ENCODE assay signal across 8 mouse cellular contexts in genomic region chr12:25098561-25099312, GRCm38 (mm10). TPM values are rescaled to one million over a fixed set of nuclear protein-coding genes. Genes with fewer than 3 reads are reported as not detected.
DNase-seq lines count a peak whose midpoint lies in the region; ATAC-seq and TF ChIP-seq lines count a peak whose summit lies in the region.

No protein-coding gene starts in this region.

- peak overlapping the region; percentile 75 for H3K4me3 ChIP-seq in E14TG2a.4 (replicated peaks; ENCODE audit: low read length)
- H3K4me3 ChIP-seq in forebrain, embryonic 15.5 days: peak overlapping the region; percentile 85
- H3K4me3 ChIP-seq in layer of hippocampus, adult 2 months: peak overlapping the region; percentile 71
- peak overlapping the region; percentile 57 for H3K4me3 ChIP-seq in lung, adult 2 months (replicated peaks; ENCODE audit: extremely low read depth, low read depth, low read length)
- peak overlapping the region; percentile 50 for H3K4me3 ChIP-seq in olfactory bulb, adult 2 months (ENCODE audit: insufficient read depth, low read depth, low read length)

- H3K36me3 ChIP-seq in E14TG2a.4 (ENCODE audit: insufficient read depth, low read length): no peaks in the 10 kb centered on the region
- H3K36me3 ChIP-seq in forebrain, embryonic 15.5 days: no peaks in the 10 kb centered on the region

- peak overlapping the region; percentile 77 for H3K9ac ChIP-seq in forebrain, embryonic 15.5 days (replicated peaks)

- H3K27ac ChIP-seq in forebrain, embryonic 15.5 days (replicated peaks): peak overlapping the region; percentile 93
- peak overlapping the region; percentile 96 for H3K27ac ChIP-seq in layer of hippocampus, adult 2 months
- peak overlapping the region; percentile 89 for H3K27ac ChIP-seq in olfactory bulb, adult 2 months (ENCODE audit: insufficient read depth, low read depth, low read length)

- TF ChIP-seq POLR2A in lung, adult 2 months (IDR thresholded peaks at IDR 0.05; ENCODE audit: borderline replicate concordance, extremely low read depth, low read depth, low read length): peak; percentile 46; the same call in 1 of the 2 replicates
- peak; percentile 57; the same call in 1 of the 2 replicates for TF ChIP-seq POLR2A in olfactory bulb, adult 2 months (IDR thresholded peaks at IDR 0.05; ENCODE audit: insufficient read depth, low read depth, low read length)

- H3K9me3 ChIP-seq in E14TG2a.4 (ENCODE audit: low read length): no peaks in the 10 kb centered on the region
- no peaks in the 10 kb centered on the region for H3K9me3 ChIP-seq in forebrain, embryonic 15.5 days

- peak; percentile 73 for ATAC-seq in forebrain, embryonic 15.5 days (replicated peaks)

- intact Hi-C loops in heart, postnatal 25 days (cut with DNase I): loop anchor here (10.0 kb wide), 2 partner anchors 766 to 1216 kb away; no protein-coding TSS in a partner anchor

- DNase-seq in c-Kit-positive CD71-positive TER-119-positive erythroid progenitor cells, embryonic 14.5 days (ENCODE audit: low spot score): peak; percentile 14
- DNase-seq in heart, postnatal 25 days (ENCODE audit: low spot score): peak; percentile 93
- DNase-seq in layer of hippocampus, adult 2 months (ENCODE audit: low spot score in 2 of 2): peak; percentile 86 to 89
- peak; percentile 92 for DNase-seq in lung, adult 2 months
- DNase-seq in thymus, postnatal 0 days (ENCODE audit: low spot score): peak; percentile 59

- WGBS in forebrain, embryonic 15.5 days: under 1% methylated on average over 61 of the region's 61 CpGs
- WGBS in lung, adult 2 months: under 1% methylated on average over 61 of the region's 61 CpGs
- WGBS in olfactory bulb, adult 2 months: under 1% methylated on average over 61 of the region's 61 CpGs

- H3K4me1 ChIP-seq in E14TG2a.4 (replicated peaks; ENCODE audit: low read depth, low read length): peaks cover 65% of the 10 kb centered on the region
- peaks cover 43% of the 10 kb centered on the region for H3K4me1 ChIP-seq in forebrain, embryonic 15.5 days
- H3K4me1 ChIP-seq in lung, adult 2 months (ENCODE audit: control insufficient read depth, insufficient read depth, low read length): peaks cover 14% of the 10 kb centered on the region
- peaks cover 34% of the 10 kb centered on the region for H3K4me1 ChIP-seq in olfactory bulb, adult 2 months (ENCODE audit: control insufficient read depth, insufficient read depth, low read length)

- peak overlapping the region; percentile 95 for H3K4me2 ChIP-seq in forebrain, embryonic 15.5 days (replicated peaks)

- peaks cover 46% of the 10 kb centered on the region for H3K27me3 ChIP-seq in E14TG2a.4 (ENCODE audit: insufficient read depth, low read length)
- no peaks in the 10 kb centered on the region for H3K27me3 ChIP-seq in forebrain, embryonic 15.5 days

- no peak for TF ChIP-seq CTCF in E14TG2a.4 (conservative IDR thresholded peaks at IDR 0.05; ENCODE audit: low read length)
- TF ChIP-seq CTCF in layer of hippocampus, adult 2 months (conservative IDR thresholded peaks at IDR 0.05): no peak
- TF ChIP-seq CTCF in lung, adult 2 months (IDR thresholded peaks at IDR 0.05; ENCODE audit: insufficient read depth, low read length): no peak
- no peak for TF ChIP-seq CTCF in olfactory bulb, adult 2 months (IDR thresholded peaks at IDR 0.05; ENCODE audit: insufficient read depth, low read depth, low read length)

RNA-seq across cellular contexts. Expression of gene Id2, which starts 1.8 kb away (rescaled TPM):
- 509 and 581 TPM in 2 replicates for polyA plus RNA-seq in forebrain, embryonic 15.5 days (2015; fragmentation: Nextera tagmentation; extraction: Ambion mirVana)
- 10 to 100 TPM; 12.6 TPM for total RNA-seq in heart, postnatal 25 days (2021)
- 10 to 100 TPM; 97.6 to 98.3 TPM for total RNA-seq in layer of hippocampus, adult 2 months (2021)
- 130 and 131 TPM in 2 replicates for polyA plus RNA-seq in lung, adult 2 months (2012; rRNA removed)
- not detected in 2 replicates for polyA plus RNA-seq in olfactory bulb, adult 2 months (2012; ENCODE audit: insufficient read depth, insufficient read length, low replicate concordance, missing spikeins)
- polyA plus RNA-seq in thymus, postnatal 0 days (2015; fragmentation: Nextera tagmentation; extraction: Ambion mirVana): 152 and 159 TPM in 2 replicates

Comparison
In these comparisons a context has a peak if more than half of its experiments do, and no peak if none do; other contexts are left out.
1. Peak in every context shown above with its lines: DNase-seq, ATAC-seq, H3K4me3 ChIP-seq and H3K27ac ChIP-seq.
2. DNase-seq: peak in every context shown above with its lines; median percentile 93 in heart, postnatal 25 days; 92 in lung, adult 2 months; 88 in layer of hippocampus, adult 2 months; 59 in thymus, postnatal 0 days; 14 in c-Kit-positive CD71-positive TER-119-positive erythroid progenitor cells, embryonic 14.5 days.